Mouse (Mus musculus) gastrocnemius, postnatal 36 days (tissue): ENCODE data around the gene Rbm4b. TPM values are rescaled to one million over a fixed set of nuclear protein-coding genes. Genes with fewer than 3 reads are reported as not detected.

Experiments
- DNase-seq, 2 experiments: peaks; one replicate each; pipeline ENCODE4 v3.0.0; 2022
- intact Hi-C: fragments of 180-260 bp; cut with DNase I; formaldehyde crosslinking; loops from one replicate; pipeline ENCODE4 v1.15.1; 2025
- long read RNA-seq, 2 experiments: library from polyadenylated mRNA; stranded (forward); transcript quantifications; one replicate each; pipeline ENCODE4 v2.0.0; 2021
- total RNA-seq, 2 experiments: library from RNA; stranded (reverse); gene quantifications; 2 replicates each; pipeline ENCODE4 v1.2.3; 2021

Rbm4b gene
- 1 to 10 TPM; 1.6 to 1.8 TPM for total RNA-seq
- long read RNA-seq, experiment 1, partial matches to known transcripts = 0 of 5 reads
- long read RNA-seq, experiment 1, other reads (novel, unspliced or antisense) = 1 of 5 reads
- long read RNA-seq, experiment 2, transcript Rbm4b-201 (4 exons, 1,783 nt) = major isoform, 6 of 11 reads
- long read RNA-seq, experiment 2, partial matches to known transcripts = 0 of 11 reads
- long read RNA-seq, experiment 2, other reads (novel, unspliced or antisense) = 4 of 11 reads

DNA sequence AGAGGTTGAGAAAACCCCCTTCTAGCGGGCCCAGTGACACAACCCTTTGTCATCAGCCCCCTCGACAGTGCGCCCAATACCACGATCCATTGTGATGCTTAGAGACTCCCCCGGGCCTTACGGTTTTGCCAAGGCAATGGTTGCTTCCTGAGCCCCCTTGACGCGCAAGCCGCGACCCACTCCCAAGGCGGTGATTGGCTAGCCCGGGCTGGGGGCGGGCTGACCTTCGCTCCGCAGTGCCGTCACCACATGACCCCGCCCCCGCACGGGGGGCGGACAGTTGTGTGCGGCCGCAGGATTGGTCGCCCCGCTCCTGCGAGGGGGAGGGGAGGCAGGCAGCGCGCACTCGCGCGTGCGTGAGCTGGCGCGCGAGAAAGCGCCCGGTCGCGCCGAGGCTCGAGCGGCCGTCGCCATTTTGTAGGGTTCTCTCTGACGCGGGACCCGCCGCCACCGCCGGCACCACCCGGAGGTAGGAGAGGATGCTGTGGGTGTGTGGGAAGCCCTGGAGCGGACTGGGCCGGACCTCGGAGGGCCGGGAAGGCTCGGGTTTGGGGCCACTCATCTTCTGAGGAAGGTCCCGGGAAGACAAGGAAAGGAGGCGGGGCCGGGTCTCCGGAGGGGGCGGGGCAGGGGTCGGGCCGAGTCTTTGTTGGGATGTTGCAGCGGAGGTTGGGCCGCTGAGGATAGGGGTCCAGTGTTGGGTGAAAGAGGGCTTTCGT, at the start of gene Rbm4b:
Gene Rbm4b (plus strand): TSS at position 305 of the 719 bp plus-strand sequence.
- DNase-seq = peak; percentile 92 to 95
- intact Hi-C loops = loop anchor here (5.0 to 10.0 kb wide), 2 partner anchors 56 to 248 kb away; partner anchors contain the start of genes Gm21992 and Rbm14

DNA sequence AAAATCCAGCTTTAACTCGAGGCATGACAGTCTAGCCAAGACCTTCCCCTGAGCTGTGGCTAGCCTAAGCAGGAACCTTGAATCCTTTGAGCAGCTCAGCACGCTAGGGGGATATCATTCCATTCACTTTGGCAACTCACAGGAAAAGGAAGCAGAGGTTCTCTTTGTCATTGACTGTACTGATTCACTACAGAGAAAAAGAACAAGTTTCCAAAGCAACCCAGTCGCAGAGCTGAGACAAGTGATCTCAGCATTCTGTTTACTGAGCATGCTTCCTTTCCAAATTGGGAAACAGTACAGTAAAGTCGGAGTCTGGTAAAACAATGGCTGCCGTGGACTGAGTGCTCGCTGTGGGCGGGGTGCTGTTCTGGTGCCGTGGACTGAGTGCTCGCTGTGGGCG, 47.5 kb upstream of the Rbm4b start:
- no peak for DNase-seq
- intact Hi-C loops = no loop called here

DNA sequence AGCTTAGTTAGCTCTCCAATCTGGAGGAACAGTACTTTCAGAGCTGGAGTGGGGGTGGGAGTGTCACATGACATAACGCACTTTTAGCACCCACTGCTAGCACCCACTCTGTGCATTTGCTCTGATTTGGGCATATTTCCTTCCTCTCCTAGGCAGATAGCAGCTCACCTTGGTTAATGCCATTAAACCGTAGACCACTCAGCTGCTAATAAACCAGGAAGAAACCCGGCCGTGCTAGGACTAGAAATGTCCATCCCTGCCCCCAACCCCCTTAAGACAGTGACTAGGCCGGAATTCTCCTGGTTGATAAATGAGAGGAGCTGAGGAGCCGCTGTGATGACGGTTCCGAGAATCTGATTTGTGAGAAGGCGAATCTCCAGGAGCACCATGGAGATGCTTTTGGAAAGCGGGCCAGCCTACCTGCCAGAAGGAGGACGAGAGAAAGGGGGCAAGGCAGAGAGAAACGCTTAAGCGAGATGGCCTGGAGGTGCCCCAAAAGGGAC, 45.1 kb upstream of the Rbm4b start, which contains the start of gene Sptbn2:
Gene Sptbn2 (plus strand): TSS at position 70 of the 503 bp plus-strand sequence.
- DNase-seq = no peak
- intact Hi-C loops = no loop called here

DNA sequence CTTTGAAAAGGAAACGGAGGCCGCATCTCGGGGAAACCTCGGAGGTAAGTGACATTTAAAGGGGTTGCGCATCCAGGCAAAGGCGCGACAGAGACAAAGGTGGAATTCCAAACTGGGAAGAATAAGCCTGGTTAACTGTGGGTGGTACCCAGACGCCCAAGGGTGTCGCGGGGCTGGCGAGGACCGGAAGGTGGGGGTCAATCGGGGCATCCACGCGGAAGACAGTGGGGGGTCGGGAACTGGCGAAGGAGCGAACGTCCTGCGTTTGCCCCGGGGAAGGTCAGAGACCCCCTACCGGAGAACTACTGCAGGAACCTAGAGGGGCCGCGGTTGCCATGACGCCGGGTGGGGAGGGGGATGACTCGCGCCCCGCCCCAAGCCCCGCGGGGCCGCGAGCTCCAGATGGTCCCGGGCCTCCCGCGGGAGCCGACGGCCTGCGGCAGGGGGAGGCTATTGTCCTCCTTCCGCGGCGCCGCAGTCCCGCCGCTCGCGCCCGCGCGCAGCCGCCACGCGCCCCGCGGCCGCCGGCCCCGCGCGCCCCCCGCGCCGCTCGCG, 44.6 kb upstream of the Rbm4b start:
- DNase-seq = no peak
- intact Hi-C loops = no loop called here

DNA sequence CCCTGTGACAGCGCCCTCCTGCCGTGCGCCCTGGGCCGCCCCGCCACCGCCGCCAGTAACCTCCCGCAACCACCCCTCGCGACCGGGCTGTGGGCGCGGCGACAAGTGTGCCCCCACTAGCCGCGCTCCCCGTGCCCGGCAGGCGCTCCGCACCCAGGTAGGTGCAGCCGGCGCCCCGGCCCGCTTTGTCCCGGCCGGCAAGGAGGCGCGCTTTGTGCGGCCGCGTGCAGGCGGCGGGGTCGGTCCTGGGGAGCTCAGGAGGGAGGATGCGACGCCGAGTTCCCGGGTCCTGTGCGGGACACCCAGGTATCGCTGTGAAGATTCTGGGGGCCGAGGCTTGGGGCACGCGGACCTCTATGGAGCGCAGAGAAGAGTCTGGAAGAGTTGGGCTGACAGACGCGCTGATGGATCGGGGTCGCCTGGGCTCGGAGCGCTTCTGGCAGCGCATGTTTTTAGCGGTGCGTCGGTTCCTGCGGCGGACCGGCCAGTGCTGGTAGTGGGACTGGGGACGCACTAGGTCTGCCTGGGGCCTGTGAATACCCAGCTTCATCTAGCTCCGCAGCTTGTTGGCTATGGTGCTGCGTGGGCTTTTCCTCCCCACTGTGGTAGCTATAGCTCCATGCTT, 44.0 kb upstream of the Rbm4b start:
- intact Hi-C loops = no loop called here

GRCm38 (mm10) chr19:4712781-4713526, 43.3 kb upstream of the Rbm4b start:
- intact Hi-C loops = no loop called here
- DNase-seq = no peak

More for the DNA sequence above, 44.0 kb upstream of the Rbm4b start:
- no peak for DNase-seq

GRCm38 (mm10) chr19:4713886-4714285, 42.4 kb upstream of the Rbm4b start:
- intact Hi-C loops = no loop called here
- DNase-seq = no peak

DNA sequence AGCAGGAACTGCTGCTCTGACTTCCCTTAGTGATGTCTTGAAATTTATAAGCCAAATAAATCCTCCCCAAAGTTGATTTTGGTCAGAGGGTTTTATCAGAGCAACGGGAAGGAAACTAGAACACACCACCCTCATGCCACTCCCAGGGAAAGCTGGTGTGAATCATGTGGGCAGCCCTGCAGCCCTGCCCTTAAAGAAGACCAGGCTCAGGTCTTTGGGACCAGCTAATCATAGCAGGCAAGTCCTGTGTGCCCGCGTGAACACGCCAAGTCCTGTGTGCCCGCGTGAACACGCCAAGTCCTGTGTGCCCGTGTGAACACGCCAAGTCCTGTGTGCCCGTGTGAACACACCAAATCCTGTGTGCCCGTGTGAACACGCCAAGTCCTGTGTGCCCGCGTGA, 39.5 kb upstream of the Rbm4b start:
- no peak for DNase-seq
- intact Hi-C loops = loop anchor here (5.0 kb wide), 2 partner anchors 39 to 59 kb away; no protein-coding TSS in a partner anchor

GRCm38 (mm10) chr19:4717281-4717680, 39.0 kb upstream of the Rbm4b start:
- DNase-seq = no peak
- intact Hi-C loops = loop anchor here (5.0 kb wide), 2 partner anchors 40 to 60 kb away; no protein-coding TSS in a partner anchor

DNA sequence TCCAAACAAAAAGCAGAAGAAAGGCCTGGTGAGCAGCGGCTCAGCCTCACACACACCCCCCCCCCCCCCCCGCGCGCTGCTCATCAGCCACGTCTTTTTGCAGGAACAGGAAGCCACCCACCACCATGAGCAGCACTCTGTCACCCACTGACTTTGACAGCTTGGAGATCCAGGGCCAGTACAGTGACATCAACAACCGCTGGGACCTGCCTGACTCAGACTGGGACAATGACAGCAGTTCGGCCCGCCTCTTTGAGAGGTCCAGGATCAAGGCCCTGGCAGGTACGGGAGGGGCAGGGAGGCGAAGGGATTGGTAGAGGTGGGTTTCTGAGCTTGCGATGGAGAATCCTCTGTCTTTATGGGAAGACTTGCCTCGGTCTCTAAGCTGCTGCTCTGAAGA, 37.6 kb upstream of the Rbm4b start:
- intact Hi-C loops = loop anchor here (5.0 kb wide), 2 partner anchors 41 to 61 kb away; no protein-coding TSS in a partner anchor
- DNase-seq = no peak

GRCm38 (mm10) chr19:4719351-4719764, 36.9 kb upstream of the Rbm4b start:
- DNase-seq = no peak
- intact Hi-C loops = loop anchor here (5.0 kb wide), 2 partner anchors 42 to 62 kb away; no protein-coding TSS in a partner anchor

DNA sequence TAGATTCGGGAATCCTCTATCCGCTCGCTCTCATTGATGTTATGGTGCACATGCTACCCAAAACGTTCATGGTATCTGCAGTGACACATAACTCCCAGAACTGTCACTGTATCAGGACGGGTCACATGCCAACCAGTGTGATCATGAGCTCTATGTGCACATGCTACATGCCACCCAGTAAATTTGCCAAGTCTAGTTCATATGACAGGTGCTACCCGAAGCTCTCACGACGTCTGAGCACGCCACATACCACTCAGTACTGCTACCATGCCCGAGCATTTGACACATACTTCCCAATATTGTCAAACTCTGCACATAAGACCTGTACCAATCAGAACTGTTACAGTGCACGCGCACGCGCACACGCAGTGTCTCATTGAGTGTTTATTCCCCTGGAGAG, 36.2 kb upstream of the Rbm4b start:
- intact Hi-C loops = no loop called here
- DNase-seq = no peak

DNA sequence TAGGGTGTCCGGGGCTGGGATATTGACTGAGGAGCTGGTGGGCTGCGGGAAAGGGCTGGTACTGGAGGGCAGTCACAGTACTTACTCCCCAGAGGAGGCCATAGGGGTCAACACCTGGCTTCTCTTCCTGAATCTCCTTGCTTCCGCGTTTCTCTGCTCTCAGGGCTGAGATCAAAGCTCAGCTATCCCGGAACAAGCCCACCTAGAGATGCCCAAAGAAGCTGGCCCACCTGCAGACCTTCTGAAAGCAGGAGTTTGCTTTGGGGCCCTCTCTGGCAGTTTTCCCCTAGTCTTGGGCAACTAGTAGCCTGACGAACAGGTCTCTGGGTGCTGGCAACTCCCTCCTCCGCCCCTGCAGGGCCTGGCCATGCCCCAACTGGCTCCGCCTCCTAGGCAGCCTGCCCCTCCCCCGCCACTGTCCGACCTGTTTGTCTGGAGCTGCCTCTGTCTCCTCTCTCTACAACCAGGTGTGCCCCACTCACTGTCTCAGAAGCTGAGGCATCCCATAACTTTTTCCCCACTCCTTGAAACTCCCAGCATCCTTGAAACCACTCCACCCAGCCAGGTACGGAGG, 35.5 kb upstream of the Rbm4b start:
- no peak for DNase-seq
- intact Hi-C loops = no loop called here

GRCm38 (mm10) chr19:4729186-4729585, 27.1 kb upstream of the Rbm4b start:
- no peak for DNase-seq
- intact Hi-C loops = no loop called here

- no peak for DNase-seq
- intact Hi-C loops = no loop called here
These were observed 23.2 kb upstream of the Rbm4b start for GRCm38 (mm10) chr19:4733052-4733451.

DNA sequence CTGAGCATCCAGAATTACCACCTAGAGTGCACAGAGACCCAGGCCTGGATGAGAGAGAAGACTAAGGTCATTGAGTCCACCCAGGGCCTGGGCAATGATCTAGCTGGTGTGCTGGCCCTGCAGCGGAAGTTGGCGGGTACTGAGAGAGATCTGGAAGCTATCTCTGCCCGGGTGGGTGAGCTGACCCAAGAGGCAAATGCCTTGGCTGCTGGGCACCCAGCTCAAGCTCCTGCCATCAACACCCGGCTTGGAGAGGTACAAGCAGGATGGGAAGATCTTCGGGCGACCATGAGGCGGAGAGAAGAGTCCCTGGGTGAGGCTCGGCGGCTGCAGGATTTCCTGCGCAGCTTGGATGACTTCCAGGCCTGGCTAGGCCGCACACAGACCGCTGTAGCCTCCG, 18.4 kb upstream of the Rbm4b start:
- DNase-seq = no peak
- intact Hi-C loops = no loop called here

GRCm38 (mm10) chr19:4739053-4739452, 17.2 kb upstream of the Rbm4b start:
- intact Hi-C loops = no loop called here
- no peak for DNase-seq

GRCm38 (mm10) chr19:4739762-4740161, 16.5 kb upstream of the Rbm4b start:
- no peak for DNase-seq
- intact Hi-C loops = no loop called here

DNA sequence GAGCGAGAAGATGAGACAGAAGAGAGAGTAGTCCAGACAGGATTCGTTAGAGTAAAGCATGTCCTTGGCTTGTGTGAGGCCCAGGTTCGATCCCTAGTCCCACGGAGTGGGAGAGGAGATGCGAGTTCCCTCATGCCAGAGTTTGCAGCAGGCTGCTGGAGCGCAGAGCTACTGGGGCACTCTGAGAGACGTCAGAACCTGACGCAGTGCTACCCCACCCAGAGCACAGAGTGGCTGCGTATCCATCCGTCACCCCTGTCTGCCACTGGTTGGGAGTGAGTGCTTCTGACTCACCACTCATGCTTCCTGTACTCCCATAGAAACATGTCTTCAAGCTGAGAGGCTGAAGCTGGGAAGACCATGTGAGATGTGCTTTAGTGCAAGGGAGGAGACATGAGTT, 14.8 kb upstream of the Rbm4b start:
- no peak for DNase-seq
- intact Hi-C loops = no loop called here

GRCm38 (mm10) chr19:4742229-4742628, 14.1 kb upstream of the Rbm4b start:
- DNase-seq = no peak
- intact Hi-C loops = no loop called here
